Mouse (Mus musculus): ENCODE results near the gene Xpnpep2.

DNA sequence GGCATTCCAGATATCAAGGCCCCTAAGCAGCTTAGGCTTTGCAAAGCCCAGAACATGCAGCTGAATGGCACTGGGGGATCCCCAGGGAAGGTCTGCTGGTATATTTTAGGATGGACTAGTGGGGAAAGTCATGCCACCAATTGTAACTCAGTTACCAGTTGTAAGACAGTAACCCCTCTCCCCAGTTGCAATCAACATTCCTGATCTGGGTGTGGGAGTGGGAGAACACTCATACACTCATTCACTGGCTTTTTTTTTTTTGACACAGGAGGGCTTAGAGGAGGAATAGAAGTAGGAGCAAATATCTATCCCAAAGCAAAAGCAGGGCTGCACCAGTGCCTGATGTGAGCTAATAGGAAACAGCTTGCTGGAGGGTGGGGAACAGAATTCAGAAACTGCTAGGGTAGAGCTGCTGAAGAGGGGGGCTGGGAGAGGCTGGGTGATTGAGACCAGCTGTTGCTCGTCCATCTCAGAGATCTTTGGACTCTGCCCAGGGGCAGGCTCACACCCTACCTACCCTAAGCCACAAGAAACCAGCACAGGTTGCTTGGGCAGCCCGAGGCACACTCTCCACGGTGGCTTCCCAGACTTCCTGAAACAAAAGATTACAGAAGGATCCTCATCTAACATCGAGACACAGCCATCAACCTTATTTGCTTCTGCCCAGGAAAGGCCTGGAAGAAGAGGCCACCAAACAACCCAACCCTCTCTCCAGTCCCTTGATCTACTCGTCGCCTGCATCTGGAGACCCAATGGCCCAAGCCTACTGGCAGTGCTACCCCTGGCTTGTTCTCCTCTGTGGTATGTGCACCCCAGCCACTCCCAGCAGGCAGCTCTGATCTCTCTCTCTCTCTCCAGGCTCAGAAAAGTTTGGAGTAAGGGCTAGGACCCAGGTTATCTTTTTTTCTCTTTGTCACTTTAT is at the start of gene Xpnpep2:
- TF ChIP-seq CTCF (IDR thresholded peaks at IDR 0.05; ENCODE audit: low read depth, low read length) (no peak), POLR2A (IDR thresholded peaks at IDR 0.05; ENCODE audit: extremely low read depth, insufficient read depth, low read length) (no peak)

All from liver, adult 2 months (tissue).